Mouse (Mus musculus) limb, embryonic 10.5 days (tissue): ENCODE data around the gene Gramd1a. TPM values are rescaled to one million over a fixed set of nuclear protein-coding genes. Genes with fewer than 3 reads are reported as not detected.
A peak's percentile ranks its signal among the peaks of the same experiment; 100 is the strongest.

Source experiments
- DNase-seq: peaks from one replicate; pipeline ENCODE4 v3.0.0-alpha.2; 2017; ENCODE audit warnings: low spot score
- H3K27ac ChIP-seq: fragments of 300-500 bp; sonication (generic); 2 replicates; pipeline ENCODE4 v1.5.1; 2016; ENCODE audit warnings: mild to moderate bottlenecking
- H3K27me3 ChIP-seq: fragments of 300-500 bp; sonication (generic); 2 replicates; pipeline ENCODE4 v1.6.1; 2016; ENCODE audit warnings: low read depth, mild to moderate bottlenecking; ENCODE audit not compliant: poor library complexity, severe bottlenecking
- H3K36me3 ChIP-seq: fragments of 300-500 bp; sonication (generic); 2 replicates; pipeline ENCODE4 v1.6.1; 2016; ENCODE audit warnings: mild to moderate bottlenecking, moderate library complexity
- H3K4me1 ChIP-seq: fragments of 300-500 bp; sonication (generic); 2 replicates; pipeline ENCODE4 v1.6.1; 2016
- H3K4me3 ChIP-seq: fragments of 300-500 bp; sonication (generic); 2 replicates; pipeline ENCODE4 v1.5.1; 2016; ENCODE audit warnings: mild to moderate bottlenecking, moderate library complexity
- H3K9me3 ChIP-seq: fragments of 300-500 bp; sonication (generic); replicated peaks from 2 replicates; pipeline ENCODE4 v1.6.1; 2016; ENCODE audit warnings: mild to moderate bottlenecking
- WGBS: fragments of 180-500 bp; shearing (Covaris S2); methylation state at CpG from one replicate; pipeline ENCODE4 v1.1.7; 2016; 5-methylcytosine and 5-hydroxymethylcytosine counted together
- polyA plus RNA-seq: library from polyadenylated mRNA; unstranded; fragments of >200 nt; fragmentation: Nextera tagmentation; extraction: Ambion mirVana; gene quantifications from 2 replicates; pipeline ENCODE4 v1.2.1, GENCODE M21; 2016

Gramd1a gene
- polyA plus RNA-seq, 1 experiment from 2014 or later = 106 TPM

DNA sequence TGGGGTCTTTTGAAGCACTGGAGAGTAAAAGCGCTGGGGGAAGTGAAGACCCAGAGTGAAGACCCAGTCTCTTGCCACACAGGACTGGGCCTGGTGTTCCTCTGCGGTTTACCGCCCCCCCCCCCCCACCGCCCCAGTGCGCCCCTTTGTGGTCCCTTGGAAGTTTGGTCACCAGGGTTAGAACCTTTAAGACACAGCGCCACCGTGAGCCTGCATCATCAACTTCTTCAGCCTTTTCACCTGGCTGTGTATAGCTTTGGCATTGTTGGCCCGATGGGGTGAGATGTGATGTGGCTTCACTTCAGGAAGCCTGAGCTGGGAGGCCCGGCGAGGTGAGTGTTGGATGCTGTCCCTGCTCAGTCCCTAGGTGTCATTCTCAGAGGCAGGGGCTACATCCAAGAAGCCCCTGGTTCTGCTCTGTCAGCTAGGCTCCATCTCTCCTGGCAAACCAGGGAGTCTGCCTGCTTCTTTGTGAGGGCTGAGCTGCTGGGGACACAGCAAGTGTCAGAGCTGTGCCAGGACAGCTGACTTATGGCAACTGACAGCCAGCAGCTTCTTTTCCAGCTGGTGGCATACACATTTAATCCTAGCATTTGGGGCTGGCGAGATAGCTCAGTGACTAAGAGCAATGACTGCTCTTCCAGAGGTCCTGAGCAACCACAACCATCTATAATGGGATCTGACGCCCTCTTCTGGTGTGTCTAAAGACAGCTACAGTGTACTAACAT is 60.8 kb downstream of the Gramd1a start:
- no peak overlapping the region for H3K27ac ChIP-seq
- H3K4me3 ChIP-seq = no peak overlapping the region
- 18% methylated on average over 11 of the region's 12 CpGs for WGBS
- H3K9me3 ChIP-seq = no peaks in the 10 kb centered on the region
- H3K36me3 ChIP-seq = no peaks in the 10 kb centered on the region
- DNase-seq = no peak
- H3K27me3 ChIP-seq = no peaks in the 10 kb centered on the region
- peaks cover 11% of the 10 kb centered on the region for H3K4me1 ChIP-seq

DNA sequence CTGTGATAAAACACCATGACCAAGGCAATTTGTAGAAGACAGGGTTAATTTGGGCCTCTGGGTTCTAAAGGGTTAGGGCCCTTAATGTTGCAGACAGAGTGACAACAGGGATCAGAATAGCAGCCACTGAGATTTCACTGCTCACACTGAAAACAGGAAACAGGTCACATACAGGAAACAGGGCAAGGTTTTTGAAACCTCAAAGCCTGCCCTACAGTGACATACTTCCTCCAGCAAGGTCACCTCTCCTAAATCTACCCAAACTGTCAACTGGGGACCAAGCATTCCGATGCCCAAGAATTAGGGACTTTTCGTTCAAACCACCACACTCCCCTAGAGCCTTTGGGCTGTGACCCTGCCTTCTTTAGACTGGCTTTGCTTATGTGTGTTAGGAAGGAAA is 66.0 kb downstream of the Gramd1a start:
- Histone ChIP-seq H3K36me3 (no peaks in the 10 kb centered on the region), H3K27me3 (no peaks in the 10 kb centered on the region), H3K4me1 (peaks cover 6% of the 10 kb centered on the region; the same call in 1 of the 2 replicates), H3K27ac (no peak overlapping the region), H3K4me3 (no peak overlapping the region), H3K9me3 (no peaks in the 10 kb centered on the region)
- 80% methylated on average over 2 of the region's 2 CpGs for WGBS
- DNase-seq = no peak

GRCm38 (mm10) chr7:31088206-31088605 is 67.5 kb downstream of the Gramd1a start:
- peaks cover 14% of the 10 kb centered on the region; the same call in 1 of the 2 replicates for H3K4me1 ChIP-seq
- no peaks in the 10 kb centered on the region for H3K27me3 ChIP-seq
- H3K4me3 ChIP-seq = no peak overlapping the region
- H3K27ac ChIP-seq = no peak overlapping the region
- no peaks in the 10 kb centered on the region for H3K36me3 ChIP-seq
- WGBS = 80% methylated on average over 3 of the region's 3 CpGs
- no peak for DNase-seq
- no peaks in the 10 kb centered on the region for H3K9me3 ChIP-seq

DNA sequence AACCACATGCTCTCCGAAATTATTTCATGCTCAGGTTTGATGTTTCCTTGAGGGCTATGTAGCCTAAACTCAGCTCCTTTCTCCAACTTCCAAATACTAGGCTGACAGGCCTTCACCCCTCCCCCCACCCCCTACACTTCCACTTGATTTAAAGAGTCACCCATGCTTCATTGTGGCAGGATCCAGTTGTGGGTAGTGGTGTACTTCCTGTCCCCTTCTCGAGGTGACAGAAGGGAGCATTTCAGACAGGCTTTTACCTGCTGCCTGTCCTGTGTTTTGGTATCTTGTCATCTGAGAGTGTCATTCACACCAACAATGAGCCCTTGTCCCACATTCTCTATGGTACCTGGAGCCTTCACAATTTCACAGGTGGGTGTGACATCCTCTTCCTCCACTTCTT is 68.4 kb downstream of the Gramd1a start:
- no peak for DNase-seq
- Histone ChIP-seq H3K4me1 (peaks cover 20% of the 10 kb centered on the region; the same call in 1 of the 2 replicates), H3K4me3 (no peak overlapping the region), H3K27me3 (no peaks in the 10 kb centered on the region), H3K27ac (no peak overlapping the region), H3K9me3 (no peaks in the 10 kb centered on the region), H3K36me3 (no peaks in the 10 kb centered on the region)
- 56% methylated on average over 2 of the region's 2 CpGs for WGBS

GRCm38 (mm10) chr7:31086175-31086755 is 69.4 kb downstream of the Gramd1a start:
- Histone ChIP-seq H3K36me3 (no peaks in the 10 kb centered on the region), H3K4me3 (no peak overlapping the region), H3K4me1 (peaks cover 20% of the 10 kb centered on the region; the same call in 1 of the 2 replicates), H3K9me3 (no peaks in the 10 kb centered on the region), H3K27me3 (no peaks in the 10 kb centered on the region), H3K27ac (peak overlapping the region; percentile 42; the same call in 1 of the 2 replicates)
- WGBS = 91% methylated on average over 9 of the region's 9 CpGs
- DNase-seq = no peak

DNA sequence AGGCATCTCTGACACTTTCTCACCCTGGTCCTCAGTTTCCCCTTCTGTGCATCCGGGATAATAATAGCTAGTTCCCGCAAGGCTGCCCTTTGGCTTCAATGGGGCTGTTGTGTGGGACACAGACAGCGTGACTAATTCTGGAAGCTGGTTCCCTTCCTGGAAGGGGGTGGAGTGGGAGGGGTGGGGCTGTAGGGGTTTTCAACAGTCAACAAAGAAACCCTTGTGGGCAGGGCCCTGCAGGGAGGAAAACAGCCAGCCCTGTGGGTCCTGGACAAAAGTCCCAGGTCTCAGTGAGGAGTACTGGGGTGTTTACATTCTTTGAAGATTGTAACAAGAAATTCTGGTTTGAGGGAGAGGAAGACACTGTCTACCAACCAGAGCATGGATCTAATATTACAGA is 70.5 kb downstream of the Gramd1a start:
- no peaks in the 10 kb centered on the region for H3K9me3 ChIP-seq
- 65% methylated on average over 3 of the region's 3 CpGs for WGBS
- H3K36me3 ChIP-seq = no peaks in the 10 kb centered on the region
- no peak overlapping the region for H3K4me3 ChIP-seq
- DNase-seq = no peak
- H3K4me1 ChIP-seq = peaks cover 20% of the 10 kb centered on the region; the same call in 1 of the 2 replicates
- peak overlapping the region; percentile 42; the same call in 1 of the 2 replicates for H3K27ac ChIP-seq
- no peaks in the 10 kb centered on the region for H3K27me3 ChIP-seq

DNA sequence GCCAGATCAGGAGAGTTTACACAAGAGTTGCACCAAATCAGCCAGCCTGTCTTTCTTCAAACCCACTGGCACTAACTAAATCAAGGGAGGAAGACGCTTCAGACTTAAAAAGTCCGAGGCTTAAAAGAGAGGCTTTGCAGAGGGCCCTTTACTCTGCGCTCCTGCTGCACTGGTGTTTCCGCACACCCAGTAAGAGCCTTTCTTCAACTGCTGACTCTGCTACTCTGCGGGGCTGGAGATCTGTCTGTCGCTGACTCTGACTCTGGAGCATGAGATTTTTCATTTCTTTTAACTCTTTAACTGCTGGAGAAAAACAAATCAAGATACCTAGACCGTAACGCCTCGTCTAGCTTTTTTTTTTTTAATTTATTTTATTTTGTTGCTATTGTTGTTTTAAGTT is 71.6 kb downstream of the Gramd1a start:
- peak overlapping the region; percentile 10; the same call in 1 of the 2 replicates for H3K27ac ChIP-seq
- H3K27me3 ChIP-seq = no peaks in the 10 kb centered on the region
- H3K9me3 ChIP-seq = no peaks in the 10 kb centered on the region
- H3K4me3 ChIP-seq = no peak overlapping the region
- 64% methylated on average over 9 of the region's 9 CpGs for WGBS
- DNase-seq = no peak
- H3K36me3 ChIP-seq = no peaks in the 10 kb centered on the region
- H3K4me1 ChIP-seq = peaks cover 20% of the 10 kb centered on the region; the same call in 1 of the 2 replicates

DNA sequence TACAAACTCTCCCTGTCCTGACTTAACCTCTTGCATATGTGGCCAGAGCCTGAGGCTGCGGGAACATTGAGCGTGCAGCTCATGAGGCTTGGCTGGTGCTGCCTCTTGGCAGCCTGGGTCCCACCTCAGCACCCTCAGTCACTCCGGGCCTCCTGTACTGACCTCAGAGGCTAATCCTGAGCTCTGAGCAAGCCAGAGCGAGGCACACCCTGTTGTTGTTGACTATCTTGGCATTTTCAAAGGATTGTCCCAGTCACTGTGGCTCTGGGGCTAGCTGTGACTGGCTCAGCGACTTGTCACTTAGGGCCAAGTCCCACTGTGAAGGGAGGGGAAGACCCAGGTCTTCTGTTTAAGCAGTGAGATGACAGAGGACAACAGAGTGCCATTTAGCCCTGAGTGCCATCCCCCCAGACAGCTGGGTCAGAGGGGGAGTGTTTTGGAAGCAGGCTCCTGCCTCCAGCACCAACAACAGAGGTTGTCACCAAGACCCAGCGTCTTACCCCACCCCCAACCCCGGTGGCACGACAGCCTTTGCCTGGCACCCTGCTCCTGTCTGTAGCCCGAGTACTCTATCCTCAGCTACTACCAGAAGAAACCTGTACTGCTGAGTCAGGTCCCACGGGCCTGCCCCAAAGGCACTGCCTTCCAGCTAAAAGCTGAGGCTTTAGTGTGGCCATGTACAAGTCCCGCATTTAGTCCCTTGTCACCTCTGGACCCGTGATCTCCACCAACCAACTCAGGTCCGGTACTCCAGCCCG is 72.7 kb downstream of the Gramd1a start:
- Histone ChIP-seq H3K36me3 (no peaks in the 10 kb centered on the region), H3K27me3 (no peaks in the 10 kb centered on the region), H3K4me3 (no peak overlapping the region), H3K4me1 (peaks cover 22% of the 10 kb centered on the region; the same call in 1 of the 2 replicates), H3K9me3 (no peaks in the 10 kb centered on the region), H3K27ac (peak overlapping the region; percentile 38; the same call in 1 of the 2 replicates)
- no peak for DNase-seq
- 65% methylated on average over 14 of the region's 14 CpGs for WGBS

DNA sequence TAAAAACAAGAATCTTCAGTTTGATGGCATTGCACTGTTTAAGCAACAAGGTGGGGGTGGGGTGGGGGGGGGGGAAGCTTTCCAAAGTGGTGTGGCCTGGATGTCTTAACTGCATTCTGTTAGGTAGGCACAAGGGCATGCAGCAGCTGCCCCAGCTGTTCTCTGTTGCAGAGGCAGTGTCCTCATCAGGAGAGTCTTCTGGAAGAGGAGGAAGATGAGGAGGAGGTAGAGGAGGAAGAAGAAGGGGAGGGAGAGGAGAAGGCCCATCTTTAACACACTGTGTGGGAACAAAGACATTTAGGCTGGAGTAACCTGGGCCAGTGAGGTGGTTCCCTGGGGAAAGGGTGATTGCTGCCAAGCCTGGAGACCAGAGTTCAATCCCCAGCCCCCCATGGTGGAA is 73.6 kb downstream of the Gramd1a start:
- H3K4me1 ChIP-seq = peaks cover 32% of the 10 kb centered on the region
- H3K9me3 ChIP-seq = no peaks in the 10 kb centered on the region
- no peak for DNase-seq
- no peaks in the 10 kb centered on the region for H3K36me3 ChIP-seq
- no peaks in the 10 kb centered on the region for H3K27me3 ChIP-seq
- H3K27ac ChIP-seq = no peak overlapping the region
- H3K4me3 ChIP-seq = no peak overlapping the region

DNA sequence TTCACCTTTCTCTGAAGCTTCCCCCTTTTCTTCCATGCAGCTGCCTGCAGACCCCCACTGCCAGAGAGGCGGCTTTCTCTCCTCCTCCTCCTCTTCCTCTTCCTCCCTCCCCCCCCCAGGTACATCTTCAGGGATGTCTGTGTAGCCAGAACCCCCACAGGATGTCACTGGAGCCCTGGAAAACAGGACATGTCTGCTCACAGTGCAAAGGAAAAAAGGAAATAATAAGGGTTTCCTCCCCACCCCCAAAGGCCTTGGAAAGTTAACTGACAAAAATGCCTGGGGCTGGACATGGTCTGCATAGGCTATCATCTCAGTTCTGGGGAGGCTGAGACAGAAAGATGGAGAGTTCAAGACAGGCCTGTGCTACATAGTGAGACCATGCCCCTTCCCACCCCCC is 74.6 kb downstream of the Gramd1a start:
- no peaks in the 10 kb centered on the region for H3K27me3 ChIP-seq
- 50% methylated on average over 1 of the region's 1 CpGs for WGBS
- peaks cover 42% of the 10 kb centered on the region for H3K4me1 ChIP-seq
- no peaks in the 10 kb centered on the region for H3K9me3 ChIP-seq
- H3K27ac ChIP-seq = no peak overlapping the region
- H3K36me3 ChIP-seq = no peaks in the 10 kb centered on the region
- DNase-seq = no peak
- no peak overlapping the region for H3K4me3 ChIP-seq

DNA sequence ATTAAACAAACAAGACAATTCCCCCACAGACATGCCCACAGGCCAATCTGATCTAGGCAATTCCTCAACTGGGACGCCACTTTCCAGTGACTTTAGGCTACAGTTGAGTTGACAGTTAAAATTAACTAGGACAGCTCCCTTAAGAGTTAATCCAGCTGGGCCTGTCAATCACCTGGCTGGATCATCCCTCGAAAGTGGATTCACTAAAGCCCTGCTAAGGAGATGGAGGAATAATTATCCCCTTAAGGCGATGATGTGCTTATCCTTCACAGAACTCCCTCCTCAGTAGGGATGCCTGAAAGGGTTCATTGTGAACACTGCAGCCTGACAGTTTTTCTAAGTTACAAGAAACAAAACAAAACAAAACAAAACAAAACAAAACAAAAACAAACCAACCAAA is 75.1 kb downstream of the Gramd1a start:
- no peak overlapping the region for H3K27ac ChIP-seq
- H3K36me3 ChIP-seq = no peaks in the 10 kb centered on the region
- H3K27me3 ChIP-seq = no peaks in the 10 kb centered on the region
- H3K4me3 ChIP-seq = no peak overlapping the region
- no peaks in the 10 kb centered on the region for H3K9me3 ChIP-seq
- H3K4me1 ChIP-seq = peaks cover 45% of the 10 kb centered on the region
- DNase-seq = no peak
- 72% methylated on average over 3 of the region's 3 CpGs for WGBS
